Mouse (Mus musculus) midbrain, embryonic 13.5 days (tissue): ENCODE measurements around the gene Fnip2. TPM values are rescaled to one million over a fixed set of nuclear protein-coding genes. Genes with fewer than 3 reads are reported as not detected.

Experiments used
- ATAC-seq: fragments of 200-750 bp; cut with Nextera tagmentation; 2 replicates; pipeline ENCODE4 v1.8.0; 2017; ENCODE audit warnings: mild to moderate bottlenecking, moderate TSS enrichment, moderate library complexity
- H3K27ac ChIP-seq: fragments of 300-500 bp; sonication (generic); 2 replicates; pipeline ENCODE4 v1.5.1; 2015; ENCODE audit warnings: inconsistent platforms, mild to moderate bottlenecking, moderate library complexity
- H3K27me3 ChIP-seq: fragments of 300-500 bp; sonication (generic); 2 replicates; pipeline ENCODE4 v1.6.1; 2015; ENCODE audit warnings: mild to moderate bottlenecking, inconsistent platforms
- H3K36me3 ChIP-seq: fragments of 300-500 bp; sonication (generic); 2 replicates; pipeline ENCODE4 v1.6.1; 2015; ENCODE audit warnings: mild to moderate bottlenecking, inconsistent platforms
- H3K4me1 ChIP-seq: fragments of 300-500 bp; sonication (generic); replicated peaks from 2 replicates; pipeline ENCODE4 v1.6.1; 2015; ENCODE audit warnings: inconsistent platforms
- H3K4me2 ChIP-seq: fragments of 300-500 bp; sonication (generic); replicated peaks from 2 replicates; pipeline ENCODE4 v1.6.1; 2015; ENCODE audit warnings: moderate library complexity, mild to moderate bottlenecking, inconsistent platforms
- H3K4me3 ChIP-seq: fragments of 300-500 bp; sonication (generic); replicated peaks from 2 replicates; pipeline ENCODE4 v1.5.1; 2015; ENCODE audit warnings: mild to moderate bottlenecking, inconsistent platforms
- H3K9ac ChIP-seq: fragments of 300-500 bp; sonication (generic); replicated peaks from 2 replicates; pipeline ENCODE4 v1.6.1; 2015; ENCODE audit warnings: mild to moderate bottlenecking, inconsistent platforms
- H3K9me3 ChIP-seq: fragments of 300-500 bp; sonication (generic); 2 replicates; pipeline ENCODE4 v1.6.1; 2016; ENCODE audit warnings: mild to moderate bottlenecking, inconsistent platforms
- WGBS: fragments of 180-500 bp; shearing (Covaris S2); methylation state at CpG from one replicate; pipeline ENCODE4 v1.1.7; 2015; 5-methylcytosine and 5-hydroxymethylcytosine counted together
- polyA plus RNA-seq: library from polyadenylated mRNA; unstranded; fragments of >200 nt; fragmentation: Nextera tagmentation; extraction: Ambion mirVana; gene quantifications from 2 replicates; pipeline ENCODE4 v1.2.1, GENCODE M21; 2015

Fnip2 gene
- polyA plus RNA-seq, 1 experiment from 2014 or later: 6.1 TPM

GRCm38 (mm10) chr3:79517884-79518591 is 49.6 kb downstream of the Fnip2 start:
- Histone ChIP-seq H3K4me3 (no peak overlapping the region), H3K4me1 (peaks cover 40% of the 10 kb centered on the region), H3K27ac (peak overlapping the region; percentile 49), H3K36me3 (no peaks in the 10 kb centered on the region), H3K9ac (no peak overlapping the region; the same call in 1 of the 2 replicates), H3K4me2 (no peak overlapping the region), H3K27me3 (no peaks in the 10 kb centered on the region), H3K9me3 (no peaks in the 10 kb centered on the region)
- 55% methylated on average over 17 of the region's 17 CpGs for WGBS
- ATAC-seq: peak; percentile 16; the same call in 1 of the 2 replicates

GRCm38 (mm10) chr3:79516958-79517357 is 50.6 kb downstream of the Fnip2 start:
- H3K4me3 ChIP-seq: no peak overlapping the region
- no peaks in the 10 kb centered on the region for H3K9me3 ChIP-seq
- H3K9ac ChIP-seq: no peak overlapping the region
- H3K27ac ChIP-seq: no peak overlapping the region
- H3K27me3 ChIP-seq: no peaks in the 10 kb centered on the region
- 89% methylated on average over 4 of the region's 4 CpGs for WGBS
- H3K36me3 ChIP-seq: no peaks in the 10 kb centered on the region
- ATAC-seq: no peak
- H3K4me2 ChIP-seq: no peak overlapping the region
- H3K4me1 ChIP-seq: peaks cover 40% of the 10 kb centered on the region

GRCm38 (mm10) chr3:79516099-79516920 is 51.3 kb downstream of the Fnip2 start:
- H3K27me3 ChIP-seq: no peaks in the 10 kb centered on the region
- H3K4me2 ChIP-seq: no peak overlapping the region
- H3K4me3 ChIP-seq: no peak overlapping the region
- H3K36me3 ChIP-seq: no peaks in the 10 kb centered on the region
- no peaks in the 10 kb centered on the region for H3K9me3 ChIP-seq
- 57% methylated on average over 14 of the region's 14 CpGs for WGBS
- no peak overlapping the region for H3K9ac ChIP-seq
- H3K4me1 ChIP-seq: peaks cover 40% of the 10 kb centered on the region
- ATAC-seq: 0 out of 2 replicates have a peak, but pooled peaks have one; percentile 15
- H3K27ac ChIP-seq: no peak overlapping the region

GRCm38 (mm10) chr3:79514304-79514703 is 53.3 kb downstream of the Fnip2 start:
- Histone ChIP-seq H3K9ac (no peak overlapping the region), H3K4me3 (no peak overlapping the region), H3K4me2 (no peak overlapping the region), H3K36me3 (no peaks in the 10 kb centered on the region), H3K4me1 (peaks cover 31% of the 10 kb centered on the region), H3K9me3 (no peaks in the 10 kb centered on the region), H3K27ac (no peak overlapping the region), H3K27me3 (no peaks in the 10 kb centered on the region)
- 93% methylated on average over 2 of the region's 2 CpGs for WGBS
- no peak for ATAC-seq

GRCm38 (mm10) chr3:79501166-79501728 is 66.3 kb downstream of the Fnip2 start:
- Histone ChIP-seq H3K4me3 (no peak overlapping the region), H3K9me3 (no peaks in the 10 kb centered on the region), H3K9ac (no peak overlapping the region), H3K27me3 (no peaks in the 10 kb centered on the region), H3K36me3 (peaks cover 30% of the 10 kb centered on the region), H3K4me2 (no peak overlapping the region), H3K27ac (no peak overlapping the region), H3K4me1 (no peaks in the 10 kb centered on the region)
- no peak for ATAC-seq
- WGBS: 71% methylated on average over 2 of the region's 2 CpGs

GRCm38 (mm10) chr3:79500279-79500678 is 67.3 kb downstream of the Fnip2 start:
- H3K4me3 ChIP-seq: no peak overlapping the region
- no peak overlapping the region for H3K9ac ChIP-seq
- no peak overlapping the region for H3K4me2 ChIP-seq
- no peak; the same call in 1 of the 2 replicates for ATAC-seq
- H3K27me3 ChIP-seq: no peaks in the 10 kb centered on the region
- 23% methylated on average over 10 of the region's 10 CpGs for WGBS
- no peaks in the 10 kb centered on the region for H3K9me3 ChIP-seq
- no peaks in the 10 kb centered on the region for H3K4me1 ChIP-seq
- H3K36me3 ChIP-seq: peaks cover 26% of the 10 kb centered on the region
- H3K27ac ChIP-seq: no peak overlapping the region

- H3K9me3 ChIP-seq: no peaks in the 10 kb centered on the region
- no peak for ATAC-seq
- WGBS: 85% methylated on average over 6 of the region's 6 CpGs
- no peak overlapping the region for H3K4me3 ChIP-seq
- no peak overlapping the region for H3K9ac ChIP-seq
- no peak overlapping the region for H3K4me2 ChIP-seq
- H3K36me3 ChIP-seq: peaks cover 46% of the 10 kb centered on the region
- H3K27me3 ChIP-seq: no peaks in the 10 kb centered on the region
- H3K27ac ChIP-seq: no peak overlapping the region
- H3K4me1 ChIP-seq: no peaks in the 10 kb centered on the region
These were observed 70.9 kb downstream of the Fnip2 start for GRCm38 (mm10) chr3:79496668-79497067.

- H3K9ac ChIP-seq: no peak overlapping the region
- H3K27me3 ChIP-seq: no peaks in the 10 kb centered on the region
- no peaks in the 10 kb centered on the region for H3K4me1 ChIP-seq
- peaks cover 51% of the 10 kb centered on the region for H3K36me3 ChIP-seq
- no peaks in the 10 kb centered on the region for H3K9me3 ChIP-seq
- no peak for ATAC-seq
- 73% methylated on average over 7 of the region's 7 CpGs for WGBS
- H3K4me3 ChIP-seq: no peak overlapping the region
- H3K4me2 ChIP-seq: no peak overlapping the region
- H3K27ac ChIP-seq: no peak overlapping the region
These were observed 72.4 kb downstream of the Fnip2 start for GRCm38 (mm10) chr3:79495151-79495550.

- Histone ChIP-seq H3K4me3 (no peak overlapping the region), H3K4me2 (no peak overlapping the region), H3K4me1 (no peaks in the 10 kb centered on the region), H3K9me3 (no peaks in the 10 kb centered on the region), H3K9ac (no peak overlapping the region), H3K27ac (no peak overlapping the region), H3K27me3 (no peaks in the 10 kb centered on the region), H3K36me3 (peaks cover 47% of the 10 kb centered on the region)
- 78% methylated on average over 8 of the region's 8 CpGs for WGBS
- ATAC-seq: no peak
These were observed 73.6 kb downstream of the Fnip2 start for GRCm38 (mm10) chr3:79494028-79494427.

GRCm38 (mm10) chr3:79493064-79493463 is 74.5 kb downstream of the Fnip2 start:
- no peak for ATAC-seq
- Histone ChIP-seq H3K4me3 (no peak overlapping the region), H3K36me3 (peaks cover 55% of the 10 kb centered on the region), H3K27me3 (no peaks in the 10 kb centered on the region), H3K4me2 (no peak overlapping the region), H3K9me3 (no peaks in the 10 kb centered on the region), H3K9ac (no peak overlapping the region), H3K4me1 (no peaks in the 10 kb centered on the region), H3K27ac (no peak overlapping the region)
- WGBS: 95% methylated on average over 10 of the region's 10 CpGs

- Histone ChIP-seq H3K27ac (no peak overlapping the region), H3K9ac (no peak overlapping the region), H3K9me3 (no peaks in the 10 kb centered on the region), H3K4me2 (no peak overlapping the region), H3K4me1 (no peaks in the 10 kb centered on the region), H3K36me3 (peaks cover 61% of the 10 kb centered on the region), H3K27me3 (no peaks in the 10 kb centered on the region), H3K4me3 (no peak overlapping the region)
- no peak for ATAC-seq
- WGBS: 91% methylated on average over 3 of the region's 3 CpGs
These were observed 76.0 kb downstream of the Fnip2 start for GRCm38 (mm10) chr3:79491614-79492013.

GRCm38 (mm10) chr3:79490102-79490501 is 77.5 kb downstream of the Fnip2 start:
- Histone ChIP-seq H3K9ac (no peak overlapping the region), H3K27me3 (no peaks in the 10 kb centered on the region), H3K4me1 (no peaks in the 10 kb centered on the region), H3K4me2 (no peak overlapping the region), H3K36me3 (peaks cover 63% of the 10 kb centered on the region), H3K27ac (no peak overlapping the region), H3K4me3 (no peak overlapping the region), H3K9me3 (no peaks in the 10 kb centered on the region)
- ATAC-seq: no peak
- WGBS: 93% methylated on average over 5 of the region's 5 CpGs
